Mouse (Mus musculus): ENCODE results near the gene Gli1. TPM values are rescaled to one million over a fixed set of nuclear protein-coding genes. Genes with fewer than 3 reads are reported as not detected.

Gene Gli1
- 2.2 and 2.9 TPM in 2 replicates for polyA plus RNA-seq (2015; fragmentation: Nextera tagmentation; extraction: Ambion mirVana)

GRCm38 (mm10) chr10:127341891-127342639 lies at the start of gene Gli1:
Gli1 (minus strand) TSS chr10:127341974.
- H3K9me3 ChIP-seq, result no peaks in the 10 kb centered on the region
- peak within 1 kb of the TSS; percentile 33; the same call in 1 of the 2 replicates for H3K27ac ChIP-seq (replicated peaks)
- no peaks in the 10 kb centered on the region for H3K36me3 ChIP-seq
- under 1% methylated on average over 29 of the region's 29 CpGs for WGBS
- peak within 1 kb of the TSS; percentile 59 for H3K9ac ChIP-seq
- H3K4me1 ChIP-seq (replicated peaks), result peaks cover 37% of the 10 kb centered on the region
- peak within 1 kb of the TSS; percentile 60 for H3K4me2 ChIP-seq
- peak within 1 kb of the TSS; percentile 36 for H3K4me3 ChIP-seq
- peak; percentile 20; the same call in 1 of the 2 replicates for ATAC-seq (ENCODE audit: low read depth)
- H3K27me3 ChIP-seq, result peaks cover 37% of the 10 kb centered on the region

DNA sequence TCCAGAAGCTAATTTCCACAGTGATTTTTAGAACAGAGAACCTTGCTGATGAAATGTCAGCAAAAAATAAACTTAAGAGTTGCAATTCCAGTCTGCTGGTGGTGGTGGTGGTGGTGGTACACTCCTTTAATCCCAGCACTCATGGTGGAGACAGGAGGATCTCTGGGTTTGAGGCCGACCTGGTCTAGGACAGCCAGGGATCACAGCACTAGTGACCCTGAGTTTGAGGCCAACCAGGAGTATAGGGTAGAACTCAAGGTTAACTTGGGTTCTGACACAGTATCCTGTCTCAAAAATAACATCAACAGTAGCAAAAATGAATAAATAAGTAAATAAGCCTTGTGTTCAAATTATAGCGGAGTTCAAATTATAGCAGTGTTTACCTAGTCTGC lies 40.0 kb upstream of the Gli1 start:
- Histone ChIP-seq H3K9me3 (no peaks in the 10 kb centered on the region), H3K27ac (replicated peaks) (peak overlapping the region; percentile 96; the same call in 1 of the 2 replicates), H3K27me3 (no peaks in the 10 kb centered on the region), H3K4me3 (peak overlapping the region; percentile 71), H3K36me3 (no peaks in the 10 kb centered on the region), H3K4me1 (replicated peaks) (peaks cover 38% of the 10 kb centered on the region), H3K9ac (peak overlapping the region; percentile 91), H3K4me2 (peak overlapping the region; percentile 74)
- no peak for ATAC-seq (ENCODE audit: low read depth)
- 66% methylated on average over 2 of the region's 2 CpGs for WGBS

DNA sequence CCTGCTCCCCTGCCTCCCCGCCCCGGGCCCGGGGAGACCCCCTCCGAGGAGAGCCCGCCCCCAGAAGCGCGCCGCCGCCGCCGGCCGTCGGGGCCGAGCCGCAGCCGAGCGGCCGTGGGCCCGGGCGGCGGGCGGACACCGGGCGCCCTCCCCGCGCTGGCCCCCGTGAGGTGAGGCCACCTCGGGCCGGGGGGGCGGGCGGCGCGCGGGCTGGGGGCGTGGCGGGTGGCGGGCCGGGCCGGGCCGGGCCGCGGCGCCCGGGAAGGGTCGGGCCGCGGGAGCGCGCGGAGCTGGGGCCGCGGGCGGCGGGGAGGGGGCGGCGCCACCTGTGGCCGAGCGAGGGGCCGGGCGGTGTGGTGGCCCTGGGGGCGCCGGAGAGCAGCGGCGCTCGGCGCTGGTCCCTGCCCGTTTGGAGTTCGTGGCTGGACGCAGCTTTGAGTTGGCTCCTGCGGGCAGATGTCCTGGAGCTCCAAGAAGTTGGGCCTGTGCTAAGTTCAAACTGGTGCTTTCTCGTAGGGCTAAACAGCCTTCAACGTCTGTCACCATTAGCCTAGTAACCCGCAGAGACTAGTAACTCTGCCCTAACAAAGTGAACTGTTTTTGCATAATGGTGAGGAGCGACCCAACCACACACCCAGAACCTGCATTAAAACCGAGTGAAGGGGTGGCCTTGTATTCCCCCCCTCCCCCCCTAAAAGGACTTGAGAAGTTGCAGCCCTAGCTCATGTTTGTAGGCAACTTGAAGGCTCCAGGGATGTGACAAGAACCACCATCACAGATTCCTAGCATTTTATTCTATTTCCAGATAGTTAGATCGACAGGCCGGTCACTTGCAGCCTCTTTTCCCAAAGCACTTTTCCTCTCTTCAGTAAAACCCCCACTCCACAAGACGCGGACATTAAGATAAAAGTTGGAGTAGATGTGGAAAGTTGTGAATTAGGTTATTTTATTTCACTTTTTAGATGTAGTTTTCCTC lies 39.3 kb upstream of the Gli1 start:
- Histone ChIP-seq H3K27me3 (no peaks in the 10 kb centered on the region), H3K27ac (replicated peaks) (peak overlapping the region; percentile 96), H3K9ac (peak overlapping the region; percentile 91), H3K4me1 (replicated peaks) (peaks cover 38% of the 10 kb centered on the region), H3K4me3 (peak overlapping the region; percentile 71), H3K4me2 (peak overlapping the region; percentile 74), H3K36me3 (no peaks in the 10 kb centered on the region), H3K9me3 (no peaks in the 10 kb centered on the region)
- WGBS, result 1% methylated on average over 51 of the region's 79 CpGs
- ATAC-seq (ENCODE audit: low read depth), result peak; percentile 70

GRCm38 (mm10) chr10:127380251-127380691 lies 38.5 kb upstream of the Gli1 start, which contains the start of gene R3hdm2:
R3hdm2 (plus strand) TSS chr10:127380327.
- WGBS, result under 1% methylated on average over 50 of the region's 53 CpGs

DNA sequence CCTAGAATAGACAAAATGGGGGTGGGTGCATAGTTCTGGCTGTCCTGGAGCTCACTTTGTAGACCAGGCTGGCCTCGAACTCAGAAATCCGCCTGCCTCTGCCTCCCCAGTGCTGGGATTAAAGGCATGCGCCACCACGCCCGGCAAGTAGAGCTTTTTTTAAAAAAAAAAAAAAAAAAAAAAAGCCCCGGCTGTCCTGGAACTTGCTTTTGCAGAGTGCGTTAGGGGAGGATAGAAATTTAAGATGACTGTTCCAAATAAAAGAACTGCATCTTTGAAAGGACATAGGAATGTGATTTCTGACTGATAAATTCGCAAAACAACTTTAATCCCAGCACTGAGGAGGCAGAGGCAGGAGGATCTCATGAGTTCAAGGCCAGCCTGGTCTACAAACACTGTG lies 37.9 kb upstream of the Gli1 start:
- H3K36me3 ChIP-seq, result no peaks in the 10 kb centered on the region

More at GRCm38 (mm10) chr10:127380251-127380691, 38.5 kb upstream of the Gli1 start, which contains the start of gene R3hdm2:
- H3K27me3 ChIP-seq, result no peaks in the 10 kb centered on the region
- ATAC-seq (ENCODE audit: low read depth), result peak; percentile 96
- H3K4me2 ChIP-seq, result peak within 1 kb of the TSS; percentile 74
- H3K9ac ChIP-seq, result peak within 1 kb of the TSS; percentile 91
- H3K9me3 ChIP-seq, result no peaks in the 10 kb centered on the region
- H3K4me1 ChIP-seq (replicated peaks), result peaks cover 33% of the 10 kb centered on the region
- no peaks in the 10 kb centered on the region for H3K36me3 ChIP-seq
- peak within 1 kb of the TSS; percentile 96 for H3K27ac ChIP-seq (replicated peaks)
- peak within 1 kb of the TSS; percentile 71 for H3K4me3 ChIP-seq

GRCm38 (mm10) chr10:127377700-127378099 lies 35.9 kb upstream of the Gli1 start:
- WGBS, result 79% methylated on average over 3 of the region's 3 CpGs
- no peak overlapping the region for H3K9ac ChIP-seq

More for the DNA sequence above, 37.9 kb upstream of the Gli1 start:
- H3K4me3 ChIP-seq, result peak overlapping the region; percentile 71
- peak overlapping the region; percentile 91; the same call in 1 of the 2 replicates for H3K9ac ChIP-seq
- H3K27ac ChIP-seq (replicated peaks), result peak overlapping the region; percentile 96
- peaks cover 26% of the 10 kb centered on the region for H3K4me1 ChIP-seq (replicated peaks)
- H3K27me3 ChIP-seq, result no peaks in the 10 kb centered on the region
- H3K4me2 ChIP-seq, result peak overlapping the region; percentile 57
- ATAC-seq (ENCODE audit: low read depth), result no peak
- 80% methylated on average over 8 of the region's 8 CpGs for WGBS
- H3K9me3 ChIP-seq, result no peaks in the 10 kb centered on the region

DNA sequence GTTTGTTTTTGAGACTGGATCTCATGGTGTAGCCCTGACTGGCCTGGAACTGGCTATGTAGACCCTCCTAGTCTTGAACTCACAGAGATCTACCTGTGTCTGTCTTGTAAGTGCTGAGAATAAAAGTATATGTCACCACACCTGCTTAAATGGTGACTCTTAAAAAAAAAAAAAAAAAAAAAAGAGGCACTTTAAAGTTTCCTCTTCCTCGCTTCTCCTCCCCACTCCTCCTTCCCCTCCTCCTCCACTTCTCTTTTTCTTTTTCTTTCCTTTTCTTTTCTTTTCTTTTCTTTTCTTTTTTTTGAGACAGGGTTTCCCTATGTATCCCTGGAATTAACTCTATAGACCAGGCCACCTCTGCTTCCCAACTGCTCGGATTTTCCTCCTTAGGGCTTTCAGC lies 29.2 kb upstream of the Gli1 start:
- Histone ChIP-seq H3K4me1 (replicated peaks) (no peaks in the 10 kb centered on the region), H3K9me3 (no peaks in the 10 kb centered on the region), H3K4me2 (no peak overlapping the region), H3K36me3 (no peaks in the 10 kb centered on the region), H3K27me3 (no peaks in the 10 kb centered on the region), H3K9ac (no peak overlapping the region), H3K4me3 (no peak overlapping the region), H3K27ac (replicated peaks) (no peak overlapping the region)
- WGBS, result 67% methylated on average over 2 of the region's 2 CpGs
- ATAC-seq (ENCODE audit: low read depth), result no peak

More at GRCm38 (mm10) chr10:127377700-127378099, 35.9 kb upstream of the Gli1 start:
- Histone ChIP-seq H3K27ac (replicated peaks) (no peak overlapping the region), H3K4me2 (no peak overlapping the region), H3K27me3 (no peaks in the 10 kb centered on the region), H3K4me1 (replicated peaks) (peaks cover 16% of the 10 kb centered on the region), H3K36me3 (no peaks in the 10 kb centered on the region), H3K9me3 (no peaks in the 10 kb centered on the region), H3K4me3 (no peak overlapping the region)
- ATAC-seq (ENCODE audit: low read depth), result no peak

DNA sequence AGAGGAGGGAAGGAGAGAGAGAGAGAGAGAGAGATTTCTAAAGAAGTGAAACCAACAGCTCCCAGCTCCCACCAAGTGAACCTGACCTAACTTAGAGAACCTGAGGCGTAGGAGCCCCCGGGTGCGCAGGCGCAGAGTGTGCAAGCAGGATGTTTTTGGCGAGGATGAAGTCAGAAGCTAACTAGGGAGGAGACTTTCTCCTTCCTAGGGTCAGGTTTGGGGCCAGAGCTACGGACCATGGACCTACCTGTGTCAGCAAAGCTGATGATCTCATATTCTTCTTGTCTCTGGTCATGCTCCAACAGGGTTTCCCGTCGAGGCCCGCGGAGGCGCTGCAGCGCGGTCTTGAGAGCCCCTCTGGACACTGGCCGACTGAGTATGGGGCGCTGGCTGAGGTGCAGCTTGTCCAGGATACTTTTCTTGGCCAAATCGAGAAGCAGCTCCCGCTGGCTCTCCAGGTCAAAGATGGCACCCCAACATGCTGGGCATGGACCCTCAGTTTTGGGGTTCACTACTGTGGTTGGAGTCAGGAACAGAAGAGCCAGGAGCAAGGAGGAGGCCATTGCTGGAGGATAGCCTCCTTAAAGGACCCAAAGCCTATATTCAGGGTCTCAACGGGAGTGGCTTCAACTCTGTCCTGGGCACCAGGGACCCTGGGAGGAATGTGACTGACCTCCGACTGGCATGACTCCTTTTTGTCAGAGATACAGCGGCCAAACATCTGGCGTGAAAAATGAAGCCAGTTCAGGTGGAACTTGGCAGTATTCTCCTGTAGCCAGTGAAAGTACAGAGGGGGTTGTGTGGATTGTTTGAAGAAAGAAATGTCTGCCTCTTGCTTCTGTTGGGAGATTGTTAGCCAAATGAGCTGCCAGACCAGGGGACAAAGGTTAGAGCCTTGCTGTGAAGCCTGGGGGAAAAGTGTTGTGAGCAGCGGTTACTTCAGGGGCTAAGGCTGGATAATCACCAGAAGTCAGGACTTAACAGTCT lies 28.4 kb upstream of the Gli1 start, which contains the start of gene Inhbc:
Gene Inhbc, minus strand, starts transcription at position 598 of the 987 bp plus-strand sequence.
- no peaks in the 10 kb centered on the region for H3K27me3 ChIP-seq
- 83% methylated on average over 22 of the region's 22 CpGs for WGBS

GRCm38 (mm10) chr10:127368273-127368672 lies 26.5 kb upstream of the Gli1 start:
- no peak overlapping the region for H3K9ac ChIP-seq
- no peaks in the 10 kb centered on the region for H3K27me3 ChIP-seq
- no peak overlapping the region for H3K4me2 ChIP-seq
- no peaks in the 10 kb centered on the region for H3K36me3 ChIP-seq
- 79% methylated on average over 2 of the region's 2 CpGs for WGBS
- no peak for ATAC-seq (ENCODE audit: low read depth)
- H3K27ac ChIP-seq (replicated peaks), result no peak overlapping the region
- no peak overlapping the region for H3K4me3 ChIP-seq
- H3K4me1 ChIP-seq (replicated peaks), result no peaks in the 10 kb centered on the region
- H3K9me3 ChIP-seq, result no peaks in the 10 kb centered on the region

More for the DNA sequence above, 28.4 kb upstream of the Gli1 start, which contains the start of gene Inhbc:
- no peak within 1 kb of the TSS for H3K27ac ChIP-seq (replicated peaks)
- no peak within 1 kb of the TSS for H3K4me3 ChIP-seq
- no peaks in the 10 kb centered on the region for H3K4me1 ChIP-seq (replicated peaks)
- no peak within 1 kb of the TSS for H3K9ac ChIP-seq
- no peaks in the 10 kb centered on the region for H3K9me3 ChIP-seq
- H3K4me2 ChIP-seq, result no peak within 1 kb of the TSS
- H3K36me3 ChIP-seq, result no peaks in the 10 kb centered on the region
- no peak for ATAC-seq (ENCODE audit: low read depth)

GRCm38 (mm10) chr10:127367116-127367515 lies 25.3 kb upstream of the Gli1 start:
- Histone ChIP-seq H3K4me3 (no peak overlapping the region), H3K4me2 (no peak overlapping the region), H3K9ac (no peak overlapping the region), H3K4me1 (replicated peaks) (no peaks in the 10 kb centered on the region), H3K9me3 (no peaks in the 10 kb centered on the region), H3K36me3 (no peaks in the 10 kb centered on the region), H3K27me3 (no peaks in the 10 kb centered on the region), H3K27ac (replicated peaks) (no peak overlapping the region)
- 76% methylated on average over 5 of the region's 5 CpGs for WGBS
- ATAC-seq (ENCODE audit: low read depth), result no peak

DNA sequence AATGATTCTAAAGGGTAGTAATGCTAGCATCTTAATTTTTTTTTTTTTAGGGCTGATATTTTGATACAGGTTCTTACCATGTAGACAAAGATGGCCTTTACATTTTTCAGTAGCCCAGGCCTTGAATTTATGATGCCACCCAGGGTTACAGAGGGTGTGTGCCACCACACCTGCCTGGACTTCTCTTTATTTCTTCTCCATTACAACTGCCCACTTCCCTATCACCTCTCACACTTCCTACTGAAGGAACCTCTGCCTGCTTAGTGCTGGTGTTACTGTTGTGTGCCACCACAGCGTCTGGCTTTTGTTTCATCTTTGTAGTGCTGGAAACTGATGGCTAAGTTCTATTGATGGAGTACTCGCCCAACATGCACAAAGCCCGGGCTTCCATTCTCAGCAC lies 18.9 kb upstream of the Gli1 start:
- Histone ChIP-seq H3K27me3 (no peaks in the 10 kb centered on the region), H3K9me3 (no peaks in the 10 kb centered on the region), H3K4me3 (no peak overlapping the region), H3K27ac (replicated peaks) (no peak overlapping the region), H3K4me1 (replicated peaks) (no peaks in the 10 kb centered on the region), H3K36me3 (no peaks in the 10 kb centered on the region), H3K9ac (no peak overlapping the region), H3K4me2 (no peak overlapping the region)
- no peak for ATAC-seq (ENCODE audit: low read depth)
- 87% methylated on average over 3 of the region's 3 CpGs for WGBS
